Mouse (Mus musculus) ovary, postnatal 36 days (tissue): ENCODE data around the gene Tmtc4.

Source experiments
- DNase-seq: peaks from one replicate; pipeline ENCODE4 v3.0.0; 2022; ENCODE audit warnings: low spot score, mixed read lengths

The Tmtc4 gene

DNA sequence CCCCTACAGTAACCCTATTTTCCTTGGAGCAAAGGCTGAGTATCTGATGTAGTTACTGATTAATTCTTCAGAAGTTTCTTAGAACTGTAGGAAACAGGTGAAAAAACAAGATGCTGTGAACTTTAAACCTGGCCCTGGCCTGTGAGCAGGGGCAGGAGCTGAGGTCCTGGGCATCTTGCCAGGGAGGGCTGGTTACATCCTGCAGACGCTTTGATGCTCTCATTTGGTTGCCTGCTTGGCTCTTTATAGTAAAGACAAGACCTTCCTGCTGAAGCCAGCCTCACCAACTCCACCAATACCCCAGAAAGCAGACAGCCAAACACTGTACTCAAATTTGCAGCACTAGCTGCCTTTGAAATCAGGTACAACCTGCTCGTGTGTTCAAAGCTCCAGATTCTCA, 81.7 kb downstream of the Tmtc4 start:
- DNase-seq = no peak

DNA sequence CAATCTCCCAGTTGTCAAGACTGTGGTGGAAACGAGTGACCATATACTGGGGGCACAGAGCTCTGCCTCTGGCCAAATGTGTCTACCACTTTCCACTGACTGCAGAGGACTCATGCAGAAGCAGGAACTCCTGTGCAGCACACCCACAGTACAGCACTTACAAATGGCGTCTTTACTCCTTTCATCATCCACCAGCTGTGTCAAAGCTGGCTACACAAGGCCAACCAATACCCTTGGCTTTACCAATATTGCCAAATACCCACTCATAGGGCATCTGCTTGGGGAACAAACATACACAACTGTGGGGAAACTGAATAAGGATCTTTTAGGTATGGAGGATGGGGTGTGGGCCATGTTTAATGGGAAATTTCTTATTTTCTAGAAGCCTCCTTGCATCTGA, 82.1 kb downstream of the Tmtc4 start:
- DNase-seq = no peak

DNA sequence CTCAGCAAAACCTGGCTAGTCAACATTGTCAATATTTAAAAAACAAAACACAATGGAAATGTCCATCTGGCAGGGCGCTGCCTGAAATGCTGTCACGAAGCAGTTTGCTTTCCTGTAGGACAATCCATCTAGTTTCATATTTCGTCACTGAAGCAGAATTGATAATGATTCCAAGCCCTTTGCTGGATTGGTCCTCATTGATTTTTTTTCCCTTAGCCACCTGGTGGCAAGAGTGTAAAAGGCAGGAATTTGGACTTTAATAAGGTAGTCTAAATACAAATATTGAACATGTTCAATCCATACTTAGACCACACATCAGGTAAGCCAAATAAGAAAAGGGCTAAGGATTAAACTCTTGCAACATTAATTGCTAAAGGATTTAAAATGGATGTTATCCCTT, 82.7 kb downstream of the Tmtc4 start:
- no peak for DNase-seq

DNA sequence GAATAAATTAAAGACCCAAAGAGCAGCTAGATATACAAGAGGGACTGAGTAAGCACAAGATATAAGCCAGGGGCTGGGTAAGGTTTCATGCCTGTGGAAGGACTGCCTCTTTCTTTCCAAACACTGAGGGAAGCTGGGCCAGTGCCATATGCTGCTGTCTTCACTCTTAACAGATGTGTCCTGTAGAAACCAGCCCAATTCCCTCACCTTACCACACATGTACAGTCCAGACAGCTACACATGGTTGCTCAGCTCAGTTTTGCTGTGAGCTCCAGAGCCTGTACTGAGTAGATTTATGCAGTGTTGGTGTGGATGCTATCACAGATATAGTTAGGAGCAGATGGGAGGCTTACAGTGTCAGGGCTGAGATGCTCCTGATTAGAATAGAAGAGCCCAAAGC, 83.2 kb downstream of the Tmtc4 start:
- no peak for DNase-seq

DNA sequence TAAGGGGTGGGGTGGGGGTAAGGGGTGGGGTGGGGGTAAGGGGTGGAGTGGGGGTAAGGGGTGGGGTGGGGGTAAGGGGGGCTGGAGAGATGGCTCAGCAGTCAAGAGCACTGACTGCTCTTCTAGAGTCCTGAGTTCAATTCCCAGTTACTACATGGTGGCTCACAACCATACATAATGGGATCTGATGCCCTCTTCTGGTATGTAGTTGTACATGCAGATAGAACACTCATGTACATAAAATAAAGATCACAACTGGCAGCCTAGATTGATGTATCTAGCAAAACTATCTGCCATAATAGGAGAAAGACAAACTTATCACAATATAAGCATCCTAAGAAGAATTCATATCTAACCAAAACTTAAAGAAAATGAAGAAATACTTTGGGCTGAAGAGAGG, 85.3 kb downstream of the Tmtc4 start:
- no peak for DNase-seq

DNA sequence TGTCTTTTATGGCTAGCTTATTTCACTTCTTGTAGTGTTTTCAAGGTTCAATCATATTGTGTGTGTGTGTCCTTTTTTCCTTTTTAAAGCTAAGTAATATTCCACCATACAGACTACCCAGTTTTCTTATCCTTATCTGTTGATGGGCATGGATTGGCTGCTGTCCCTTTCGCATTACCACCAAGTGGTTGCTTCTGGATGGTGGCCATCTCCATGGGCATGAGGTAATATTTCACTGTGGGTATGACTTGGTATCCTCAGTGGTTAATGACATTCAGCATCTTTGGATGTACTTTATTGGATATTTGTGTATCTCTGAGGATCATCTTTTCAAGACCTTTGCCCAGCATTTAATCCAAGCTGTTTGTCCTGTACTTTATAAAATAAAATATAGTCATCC, 87.7 kb downstream of the Tmtc4 start:
- no peak for DNase-seq

DNA sequence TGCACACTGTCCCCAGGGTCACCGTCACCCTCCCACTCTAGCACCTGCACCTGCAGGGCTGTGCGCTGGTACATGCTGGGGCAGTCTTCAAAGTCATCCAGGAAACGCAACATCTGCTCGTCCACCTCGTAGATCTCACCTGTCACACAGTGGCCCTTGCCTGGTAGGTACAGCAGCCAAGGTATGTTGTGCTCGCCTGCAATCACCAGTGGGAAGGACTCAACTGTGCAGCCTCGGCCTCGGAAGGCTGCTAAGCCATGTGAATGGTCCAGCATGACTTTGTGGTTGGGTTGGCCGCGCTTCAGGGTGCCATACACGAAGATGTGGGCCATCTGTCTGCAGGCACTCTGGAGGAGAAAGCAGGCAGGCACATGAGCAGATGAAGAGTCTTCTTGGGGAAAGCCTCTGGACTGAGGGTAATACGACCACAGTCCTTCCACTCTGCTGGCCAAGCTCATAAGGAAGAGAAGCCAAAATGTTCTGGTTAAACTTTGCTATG, 92.3 kb downstream of the Tmtc4 start:
- no peak for DNase-seq

DNA sequence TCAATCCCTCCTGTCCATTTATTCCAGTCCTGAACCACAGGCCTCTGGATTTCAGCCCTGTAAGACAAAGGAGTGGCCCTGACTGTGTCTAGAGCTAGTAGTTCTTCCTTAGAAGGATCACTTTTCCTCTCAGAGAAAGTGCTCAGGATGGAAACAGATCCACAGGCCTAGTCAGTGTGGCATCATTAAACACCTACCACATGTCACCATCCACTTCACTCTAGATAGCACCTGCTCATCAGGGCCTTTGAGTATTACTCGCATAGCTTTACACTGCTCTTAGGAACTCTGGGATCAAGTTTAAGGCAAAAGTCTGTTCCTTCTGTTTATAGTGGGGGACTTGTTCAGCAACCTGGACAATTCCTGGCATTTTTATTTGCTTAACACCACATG, 95.4 kb downstream of the Tmtc4 start:
- no peak for DNase-seq

DNA sequence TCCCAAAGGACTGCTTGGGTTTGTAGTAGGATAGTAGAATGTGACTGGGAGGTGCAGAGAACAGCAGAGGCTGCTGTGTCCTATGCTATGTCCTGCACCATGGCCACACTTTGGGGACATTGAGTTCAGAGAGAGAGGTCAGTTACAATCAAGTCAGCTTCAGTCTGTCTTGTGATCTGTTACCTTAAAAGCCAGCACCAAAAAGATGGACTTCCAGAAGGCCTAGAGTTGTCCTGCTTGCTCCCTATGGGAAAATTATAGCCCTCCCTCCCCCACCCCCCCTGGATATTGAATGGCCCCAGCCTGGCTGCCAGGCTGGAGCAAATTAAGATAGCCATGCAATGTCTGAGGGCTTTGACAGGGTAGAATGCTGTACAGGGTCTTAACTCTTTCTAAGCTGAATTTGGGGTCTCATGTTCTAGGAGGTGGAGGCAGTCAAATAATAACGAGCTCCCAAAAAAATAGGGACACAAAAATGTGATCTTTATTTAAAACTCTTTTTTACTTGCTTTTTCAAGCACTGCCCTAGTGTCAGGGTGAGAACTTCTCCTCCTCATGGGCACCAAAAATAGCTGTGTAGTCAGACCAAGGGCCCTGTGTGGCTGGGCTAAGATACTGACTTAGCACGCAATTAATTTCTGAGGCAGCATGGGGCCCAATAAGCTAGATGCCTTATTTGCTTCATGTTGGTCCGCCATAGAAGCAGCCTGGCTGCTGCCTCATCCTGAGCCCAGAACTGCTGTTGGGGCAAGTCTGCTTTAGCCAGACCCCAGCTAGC, 95.9 kb downstream of the Tmtc4 start:
- no peak for DNase-seq

DNA sequence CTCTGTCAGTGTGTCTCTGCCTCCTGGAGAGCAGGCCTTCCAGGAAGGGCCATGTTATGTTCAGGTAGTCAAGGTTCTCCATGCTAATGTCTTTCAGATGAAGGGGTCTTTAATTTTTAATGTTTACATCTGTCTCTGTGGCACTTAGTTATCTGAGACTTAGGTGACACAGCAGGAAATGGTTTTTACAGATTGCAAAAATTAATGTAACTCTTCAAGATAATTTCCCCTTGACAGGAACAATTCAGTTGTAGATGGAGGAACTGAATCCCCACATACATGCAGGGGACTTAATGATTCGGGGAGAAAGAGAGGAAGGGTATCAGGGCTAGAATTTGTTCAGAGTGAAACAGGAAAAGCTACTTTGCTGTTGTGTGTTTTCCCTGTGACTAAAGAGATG, 96.6 kb downstream of the Tmtc4 start:
- no peak for DNase-seq

DNA sequence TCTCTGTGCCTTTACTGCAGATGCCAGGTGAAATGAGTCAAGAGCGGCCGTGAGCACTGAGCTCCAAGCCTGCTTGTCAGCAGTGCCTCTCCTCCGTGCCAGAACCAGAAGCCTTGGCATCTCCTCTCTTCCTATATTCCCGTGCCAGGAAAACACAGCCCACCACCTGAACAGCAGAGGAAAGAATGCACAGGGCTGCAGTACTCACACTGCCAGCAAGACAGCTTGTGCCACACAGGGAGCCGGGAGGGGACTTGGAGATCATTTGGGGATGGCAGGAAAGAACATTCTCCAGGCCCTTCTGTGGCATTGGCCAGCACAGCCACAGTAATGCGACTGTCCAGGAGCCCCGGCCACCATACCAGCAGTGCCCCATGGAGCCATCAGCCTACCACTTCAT, 97.9 kb downstream of the Tmtc4 start:
- DNase-seq = no peak

DNA sequence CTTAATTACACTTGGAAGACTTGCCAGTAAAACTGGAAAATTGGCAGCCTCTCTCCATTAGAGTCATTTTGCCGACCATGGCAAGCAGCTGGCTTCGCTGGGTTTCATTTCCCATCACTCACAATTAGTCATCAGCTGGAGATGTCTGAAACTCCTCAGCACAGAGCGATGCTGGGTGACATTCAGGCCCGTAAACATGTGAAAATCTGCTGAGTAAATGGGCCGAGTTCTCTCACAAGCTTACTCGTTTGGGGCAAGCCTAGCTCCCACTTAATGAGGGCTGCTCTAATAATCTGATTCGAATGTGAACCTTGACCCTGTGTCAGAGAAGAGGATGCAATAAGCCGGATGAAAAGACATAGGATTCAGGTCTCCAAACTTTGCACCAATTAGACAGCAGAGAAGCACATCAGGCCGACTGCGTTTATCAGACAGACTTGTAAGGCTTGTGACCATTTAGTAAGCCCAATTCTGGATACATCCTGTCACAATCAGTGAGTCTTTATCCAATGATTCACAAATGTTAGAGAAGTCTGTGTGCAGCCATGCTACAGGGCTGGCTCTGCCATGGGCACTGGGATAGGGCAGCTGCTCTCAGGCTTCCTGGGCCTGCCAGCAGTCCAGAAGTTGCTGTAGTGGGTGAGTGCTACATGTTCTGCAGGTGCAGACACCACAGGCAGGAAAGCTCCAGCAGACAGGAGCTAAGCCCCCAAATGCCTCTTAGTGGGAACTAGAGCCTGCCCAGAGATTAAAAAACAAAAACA, 99.8 kb downstream of the Tmtc4 start:
- DNase-seq = no peak

DNA sequence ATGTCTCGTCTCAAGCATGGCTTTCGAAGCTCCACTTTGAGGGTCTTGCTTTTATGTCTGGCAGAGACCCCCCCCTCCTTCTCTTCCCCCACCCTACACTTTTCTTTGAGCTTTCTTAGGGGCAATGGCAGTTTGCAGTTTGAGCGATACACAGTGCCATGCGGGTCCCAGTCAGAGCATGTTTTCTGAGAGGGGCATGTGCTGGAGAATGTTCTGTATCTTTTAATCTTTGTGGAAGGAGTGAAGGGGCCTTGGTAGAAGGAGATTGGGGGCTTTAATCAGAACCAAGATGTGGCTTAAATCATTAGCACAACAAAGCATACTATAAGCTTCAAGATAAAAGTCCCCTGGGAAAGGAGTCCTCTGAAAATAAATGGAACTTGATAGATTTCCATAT, 100.4 kb downstream of the Tmtc4 start:
- DNase-seq = no peak

DNA sequence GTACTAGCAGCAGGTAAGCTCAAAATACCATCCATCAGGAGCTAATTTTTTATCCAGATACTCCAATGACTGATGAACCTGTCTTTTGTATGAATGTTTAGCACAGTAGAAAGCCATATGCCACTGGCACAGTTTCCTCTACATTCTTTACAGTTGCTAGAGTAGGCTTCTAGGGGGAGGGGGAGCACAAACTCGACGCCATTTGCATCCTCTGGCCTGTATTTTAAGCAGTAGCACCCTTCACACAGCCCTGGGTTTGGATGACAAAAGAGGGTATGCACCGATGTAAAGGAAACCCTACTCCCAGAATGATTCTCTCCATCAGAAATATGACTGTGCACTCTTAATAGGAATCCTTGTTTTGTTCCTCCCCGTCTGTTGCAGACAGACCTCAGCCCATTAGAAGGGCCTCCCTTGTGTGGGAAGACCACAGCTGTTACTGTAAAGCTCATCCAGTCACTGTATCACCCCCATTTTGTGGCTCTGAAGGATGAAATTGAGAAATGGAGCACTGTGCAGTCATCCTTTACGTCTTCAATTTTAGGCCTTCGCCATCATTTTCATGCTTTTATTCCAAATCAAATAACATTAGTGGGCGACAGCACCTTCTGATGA, 100.9 kb downstream of the Tmtc4 start:
- DNase-seq = no peak

DNA sequence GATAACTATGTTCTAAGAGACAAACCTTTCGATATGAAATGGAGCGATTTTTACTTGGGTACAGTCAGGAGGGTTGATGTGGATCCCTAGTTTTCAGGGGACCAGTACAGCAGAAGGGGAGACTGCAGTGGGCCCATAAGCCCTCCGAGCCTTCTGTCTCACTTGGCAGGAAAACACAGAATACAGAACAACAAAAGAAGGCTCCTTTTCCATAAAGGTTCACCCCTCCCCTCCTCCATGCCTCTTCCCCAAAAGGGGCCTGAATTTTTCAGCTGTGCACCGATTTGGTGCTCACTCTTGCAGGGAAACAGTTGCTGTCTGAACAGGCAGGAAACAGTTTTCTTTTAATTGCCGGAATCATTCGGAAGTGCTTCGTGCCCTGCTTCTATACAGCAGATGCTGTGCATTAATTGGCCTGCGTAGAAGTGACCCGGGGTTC, 101.6 kb downstream of the Tmtc4 start:
- no peak for DNase-seq

DNA sequence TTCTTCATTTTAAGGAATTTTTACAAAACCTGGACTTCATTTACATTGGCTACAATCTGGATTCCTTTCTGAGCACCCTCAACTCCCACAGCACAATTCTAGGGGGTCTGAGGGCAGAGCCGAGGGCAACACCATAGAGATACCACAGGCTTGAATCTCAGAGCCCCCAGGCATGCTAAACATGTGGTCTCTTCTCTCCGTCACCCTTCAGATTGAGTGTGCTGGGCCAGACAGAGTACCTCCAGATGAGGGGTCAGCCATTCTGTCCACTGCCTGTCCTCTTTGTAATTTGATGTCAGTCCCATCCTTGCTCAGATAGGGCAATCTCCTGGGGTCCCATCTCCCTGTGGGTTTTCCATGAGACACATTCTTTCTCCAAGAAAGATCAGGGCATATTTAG, 102.1 kb downstream of the Tmtc4 start:
- DNase-seq = no peak

DNA sequence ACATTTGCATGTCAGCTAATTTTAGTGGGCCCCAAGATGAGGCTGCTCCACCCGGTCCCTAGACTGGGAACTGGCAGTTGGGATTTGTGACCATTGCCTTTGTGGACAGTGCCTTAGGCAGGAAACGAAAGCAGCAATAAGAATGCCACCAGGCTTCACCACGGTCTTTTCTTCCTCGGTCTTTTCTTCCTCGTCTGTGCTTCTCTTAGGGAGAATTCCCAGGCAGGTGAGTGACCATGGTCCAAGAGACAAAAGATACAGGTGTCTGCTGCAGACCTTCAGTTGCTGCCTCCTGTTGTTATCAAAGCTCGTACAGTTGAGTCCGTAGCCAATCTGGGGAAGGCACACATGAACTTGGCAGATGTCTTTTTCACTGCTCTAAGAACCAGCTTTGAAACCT, 103.5 kb downstream of the Tmtc4 start:
- no peak for DNase-seq

DNA sequence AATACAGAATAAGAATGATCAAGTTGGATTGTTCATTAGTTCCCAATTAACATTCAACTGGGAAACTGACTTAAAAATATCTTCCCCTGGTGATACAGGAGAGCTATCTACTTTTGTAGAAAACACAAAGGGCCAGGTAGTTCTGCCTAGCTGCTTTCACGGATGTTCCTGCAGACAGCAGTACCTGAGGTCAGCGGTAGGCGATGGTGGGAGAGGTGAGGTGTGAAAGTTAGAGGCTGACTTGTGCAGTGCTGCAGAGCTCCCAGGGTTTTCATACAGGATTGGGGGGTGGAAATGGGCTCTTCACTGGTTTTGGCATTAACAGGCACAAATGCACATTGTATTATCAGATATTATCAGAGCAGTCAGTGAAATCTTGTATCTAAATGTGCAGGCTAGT, 106.0 kb downstream of the Tmtc4 start:
- DNase-seq = no peak

DNA sequence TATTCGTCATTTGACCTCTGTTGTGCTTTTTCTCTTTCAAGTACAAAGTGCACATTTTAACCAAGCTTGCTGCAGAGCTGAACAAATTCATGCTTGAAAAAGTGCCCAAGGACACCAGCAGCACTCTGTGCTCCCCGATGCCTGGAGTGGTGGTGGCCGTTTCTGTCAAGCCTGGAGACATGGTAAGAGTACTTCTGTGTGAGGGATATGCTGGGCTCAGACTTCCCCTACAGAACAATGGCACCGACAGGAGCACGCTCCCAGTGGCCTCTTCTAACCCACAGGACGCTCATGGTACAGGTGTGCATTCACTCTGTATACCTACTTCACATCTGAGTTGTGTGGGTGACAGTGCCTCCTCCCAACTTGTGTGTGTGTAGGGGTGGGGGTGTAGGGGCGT, 107.1 kb downstream of the Tmtc4 start:
- no peak for DNase-seq

DNA sequence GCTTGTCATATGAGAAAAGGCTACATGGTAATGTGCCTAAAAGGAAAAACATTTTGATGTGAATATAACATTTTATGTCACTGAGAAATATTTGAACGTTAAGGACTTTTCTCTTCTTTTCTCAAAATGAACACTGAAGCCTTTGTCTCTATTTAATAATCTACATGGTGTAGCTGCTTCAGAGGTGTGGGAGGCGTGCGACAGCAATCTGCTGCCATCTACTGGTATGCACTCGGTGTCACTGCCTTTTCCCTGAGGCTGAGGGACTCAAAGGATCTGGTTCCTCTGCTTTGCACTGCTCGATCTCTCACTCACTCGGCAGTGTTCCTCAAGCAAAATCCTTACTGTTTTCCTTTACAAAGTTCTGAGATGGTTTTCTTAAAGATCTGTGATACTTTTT, 107.7 kb downstream of the Tmtc4 start:
- DNase-seq = peak; percentile 73

DNA sequence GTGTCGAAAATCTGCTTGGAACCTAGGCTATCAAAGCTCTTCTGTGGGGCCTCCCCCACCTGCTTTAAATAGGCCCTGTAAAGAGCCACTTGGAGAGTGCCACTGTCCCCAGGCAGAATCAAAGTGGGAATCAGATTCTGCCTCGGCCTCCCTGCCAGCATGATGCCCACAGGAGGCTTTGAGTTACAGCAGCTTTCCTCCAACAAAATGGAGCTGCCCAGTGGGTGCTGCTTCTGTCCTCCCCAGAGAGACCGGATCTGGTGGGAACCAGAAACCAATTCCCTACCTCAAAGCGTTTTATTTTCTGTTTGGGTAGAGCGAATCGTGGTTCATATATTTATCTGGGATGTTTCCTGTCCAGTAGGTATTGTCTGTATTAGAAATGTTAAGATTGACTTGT, 108.2 kb downstream of the Tmtc4 start:
- DNase-seq = no peak

DNA sequence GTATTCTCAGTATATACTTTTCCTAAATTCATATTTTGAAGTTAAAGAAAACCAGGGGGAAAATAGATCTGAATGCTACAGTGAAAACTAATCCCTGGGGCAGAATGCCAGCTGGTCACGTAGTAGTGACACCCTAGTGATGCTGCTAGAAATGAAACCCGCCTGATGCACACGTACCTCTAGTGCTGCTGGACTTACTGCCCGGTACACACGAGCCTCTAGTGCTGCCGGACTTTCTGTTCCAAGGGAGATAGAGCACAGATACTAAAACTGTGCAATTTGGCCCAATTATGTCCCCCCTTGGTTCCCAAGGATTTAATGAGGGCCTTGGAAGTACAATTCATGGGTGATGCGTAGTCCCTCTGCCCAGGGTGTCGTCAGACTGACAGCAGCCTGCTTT, 108.8 kb downstream of the Tmtc4 start:
- no peak for DNase-seq

DNA sequence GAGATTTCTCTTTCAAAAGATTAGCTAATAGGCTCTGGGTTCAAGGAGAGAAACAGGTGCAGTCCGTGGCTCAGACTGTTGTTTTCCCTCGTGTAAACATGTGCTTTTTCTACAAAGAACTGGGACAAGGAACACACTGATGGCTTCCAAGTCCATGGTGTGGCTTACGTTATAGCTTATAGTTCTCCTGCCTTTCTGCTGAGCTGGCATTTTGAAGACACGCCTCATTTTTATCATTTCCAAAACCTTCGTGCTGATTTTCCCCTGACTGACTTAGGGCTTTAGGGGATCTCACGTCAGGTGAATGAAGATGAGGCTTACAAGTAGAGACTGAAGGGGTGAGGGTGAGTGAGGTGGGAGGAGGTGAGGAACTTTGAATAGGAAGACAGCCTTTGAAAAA, 111.2 kb downstream of the Tmtc4 start:
- no peak for DNase-seq
